Mouse (Mus musculus): ENCODE measurements at regions not wholly inside any gene's neighbourhood (a gene's known extent, or its start where the extent isn't known, plus 50 kb on each side); places are given as distances from the start of the nearest gene placed in this dataset.

DNA sequence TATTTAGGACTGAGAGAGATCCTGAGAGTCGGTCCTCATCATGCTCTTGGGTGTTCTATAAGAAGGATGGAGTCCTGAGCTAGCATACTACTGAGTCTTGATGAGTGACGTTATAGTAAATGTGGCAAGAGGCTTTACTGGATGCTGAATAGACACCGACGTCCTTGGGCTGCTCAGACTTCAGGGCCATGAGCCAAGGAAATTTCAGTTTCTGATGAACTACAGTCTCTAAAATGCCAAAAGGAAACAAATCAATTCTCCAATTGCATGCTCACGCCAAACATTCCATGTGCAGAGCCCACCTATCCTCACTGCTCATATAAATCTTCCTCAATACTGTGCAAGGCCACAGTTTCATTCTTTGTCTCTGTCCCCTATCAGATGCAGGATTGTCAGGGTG is 277.2 kb upstream of the Sox11 start:
- DNase-seq (ENCODE audit: low spot score in 2 of 2) = no peak

GRCm38 (mm10) chr12:27604061-27604679 is 261.8 kb upstream of the Sox11 start:
- no peak for DNase-seq (ENCODE audit: low spot score in 2 of 2)

GRCm38 (mm10) chr12:27599149-27599548 is 256.8 kb upstream of the Sox11 start:
- peak; percentile 13 to 44 for DNase-seq (ENCODE audit: low spot score in 2 of 2)

GRCm38 (mm10) chr12:27597878-27598277 is 255.5 kb upstream of the Sox11 start:
- no peak for DNase-seq (ENCODE audit: low spot score in 2 of 2)

DNA sequence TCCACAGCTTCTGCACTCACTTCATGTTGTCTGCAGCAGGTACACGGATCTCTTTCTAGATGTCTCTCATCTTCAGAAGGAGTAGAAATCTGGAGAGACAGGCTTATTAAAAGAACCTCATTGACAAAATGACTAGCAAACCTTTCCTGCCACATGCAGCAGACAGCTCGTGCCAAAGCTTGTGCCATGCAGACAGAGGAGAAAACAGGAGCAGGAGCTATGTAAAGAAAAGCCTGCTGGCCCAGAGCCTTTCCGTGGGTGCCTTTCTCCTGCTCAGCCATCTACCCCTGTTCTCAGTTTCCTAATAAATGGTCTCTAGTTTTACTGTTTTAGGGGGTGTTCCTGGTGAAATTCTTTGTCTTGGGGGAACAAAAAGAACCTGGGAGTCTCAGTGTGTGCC is 254.9 kb upstream of the Sox11 start:
- no peak for DNase-seq (ENCODE audit: low spot score in 2 of 2)

DNA sequence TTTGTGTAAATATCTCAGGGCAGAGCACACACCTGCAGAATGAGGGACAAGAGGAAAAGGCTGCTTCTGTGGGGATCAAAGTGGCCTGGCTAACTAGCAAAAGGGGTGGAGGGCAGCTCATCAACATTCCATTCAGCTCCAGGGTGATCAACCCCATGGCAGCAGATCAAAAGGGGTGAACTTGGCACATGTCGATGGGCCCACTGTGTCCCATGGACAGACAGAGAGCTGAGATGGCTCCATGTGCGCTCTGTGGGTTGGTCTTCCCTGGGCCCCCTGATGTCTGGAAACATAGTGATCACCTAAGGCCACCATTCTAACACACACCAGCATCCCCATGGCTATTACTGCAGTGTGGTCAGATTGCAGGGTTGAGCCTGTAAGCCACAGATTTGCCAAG is 253.2 kb upstream of the Sox11 start:
- DNase-seq (ENCODE audit: low spot score in 2 of 2) = no peak

- no peak for DNase-seq (ENCODE audit: low spot score in 2 of 2)
These were observed 251.1 kb upstream of the Sox11 start for GRCm38 (mm10) chr12:27593436-27593835.

GRCm38 (mm10) chr12:27576109-27576700 is 233.8 kb upstream of the Sox11 start:
- DNase-seq (ENCODE audit: low spot score in 2 of 2) = no peak

GRCm38 (mm10) chr12:27575629-27576028 is 233.3 kb upstream of the Sox11 start:
- DNase-seq (ENCODE audit: low spot score in 2 of 2) = no peak

- DNase-seq (ENCODE audit: low spot score in 2 of 2) = no peak
These were observed 224.9 kb upstream of the Sox11 start for GRCm38 (mm10) chr12:27567250-27567649.

DNA sequence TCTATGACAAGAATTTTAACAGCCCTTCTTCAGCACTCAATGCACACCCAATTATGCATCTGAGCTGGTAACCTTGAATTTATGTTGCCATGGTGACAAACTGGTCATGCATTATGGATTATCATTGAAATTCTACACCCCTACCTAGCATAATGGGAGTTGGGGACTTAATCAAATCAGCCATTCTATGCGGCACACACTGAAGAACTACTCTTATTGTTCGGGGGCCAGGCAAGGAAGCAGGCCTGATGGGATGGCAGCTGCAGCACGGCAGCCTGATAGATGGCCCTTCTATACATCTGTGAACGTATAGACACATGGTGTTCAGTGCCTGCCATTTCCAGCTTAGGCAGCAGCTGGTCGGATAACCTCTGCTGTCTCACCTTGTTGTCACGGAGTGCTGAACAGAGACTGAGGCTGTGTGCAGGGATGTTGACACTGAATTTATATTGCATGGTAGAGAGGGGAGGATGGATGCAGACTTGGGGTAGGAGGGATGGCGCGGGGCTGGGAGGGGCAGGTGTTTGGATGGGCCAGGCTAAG is 223.7 kb upstream of the Sox11 start:
- DNase-seq (ENCODE audit: low spot score in 2 of 2) = no peak

- no peak for DNase-seq (ENCODE audit: low spot score in 2 of 2)
These were observed 222.4 kb upstream of the Sox11 start for GRCm38 (mm10) chr12:27564641-27565306.

GRCm38 (mm10) chr12:27563900-27564299 is 221.5 kb upstream of the Sox11 start:
- DNase-seq (ENCODE audit: low spot score in 2 of 2) = no peak

GRCm38 (mm10) chr12:27552809-27553208 is 210.4 kb upstream of the Sox11 start:
- no peak for DNase-seq (ENCODE audit: low spot score in 2 of 2)

DNA sequence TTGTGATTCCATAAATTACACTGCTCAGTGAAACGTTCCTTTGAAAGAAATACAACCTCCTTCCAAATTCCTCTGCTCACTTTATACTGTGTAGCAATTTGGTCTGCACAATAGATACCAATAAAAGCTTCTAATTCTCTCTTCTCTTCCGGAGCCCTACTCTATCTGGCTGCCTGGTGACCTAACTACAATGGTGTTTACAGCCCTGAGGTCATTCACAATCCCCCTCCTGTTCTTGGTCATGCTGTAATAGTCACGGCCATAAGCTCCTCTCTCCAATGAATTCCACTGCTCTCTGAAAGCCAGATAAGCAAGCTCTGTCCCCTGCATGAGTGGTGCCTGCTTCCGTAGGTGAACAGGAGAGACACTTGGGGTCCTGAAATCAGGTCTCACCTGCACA is 195.8 kb upstream of the Sox11 start:
- DNase-seq (ENCODE audit: low spot score in 2 of 2) = no peak

DNA sequence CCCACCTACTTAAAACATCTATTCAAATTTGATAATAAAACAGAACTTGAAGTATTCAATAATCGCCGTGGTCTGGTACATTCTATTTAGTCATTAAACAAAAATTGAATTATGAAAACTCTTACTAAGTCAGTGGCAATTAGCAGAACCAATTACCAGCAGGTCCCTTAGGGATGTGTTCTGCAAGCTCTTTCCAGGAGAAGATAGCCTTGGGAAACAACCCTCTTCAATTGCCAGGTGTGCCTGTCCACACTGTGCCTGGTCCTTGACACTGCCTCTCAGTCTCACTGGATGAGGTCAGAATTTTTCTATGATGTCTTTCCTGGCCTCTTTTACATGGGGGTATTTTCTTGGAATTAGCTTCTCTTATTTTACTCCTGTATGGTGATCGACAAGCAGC is 195.1 kb upstream of the Sox11 start:
- DNase-seq (ENCODE audit: low spot score in 2 of 2) = no peak

GRCm38 (mm10) chr12:27537017-27537416 is 194.6 kb upstream of the Sox11 start:
- no peak for DNase-seq (ENCODE audit: low spot score in 2 of 2)

GRCm38 (mm10) chr12:27525604-27526003 is 183.2 kb upstream of the Sox11 start:
- no peak for DNase-seq (ENCODE audit: low spot score in 2 of 2)

- no peak for DNase-seq (ENCODE audit: low spot score in 2 of 2)
These were observed 170.9 kb upstream of the Sox11 start for GRCm38 (mm10) chr12:27513253-27513652.

- no peak for DNase-seq (ENCODE audit: low spot score in 2 of 2)
These were observed 165.8 kb upstream of the Sox11 start for GRCm38 (mm10) chr12:27508226-27508560.

GRCm38 (mm10) chr12:27507523-27508225 is 165.3 kb upstream of the Sox11 start:
- DNase-seq (ENCODE audit: low spot score in 2 of 2) = no peak

Measured in adrenal gland, postnatal 4 days (tissue).